Mouse (Mus musculus) embryonic fibroblast, embryonic 13.5 days (primary cell): ENCODE measurements at regions not wholly inside any gene's neighbourhood (a gene's known extent, or its start where the extent isn't known, plus 50 kb on each side); places are given as distances from the start of the nearest gene placed in this dataset.

Experiments used
- CTCF ChIP-seq: IDR thresholded peaks from 2 replicates; pipeline ENCODE4 v1.5.1; 2011; ENCODE audit warnings: mild to moderate bottlenecking, control low read depth, low read length, moderate library complexity, borderline replicate concordance; ENCODE audit not compliant: insufficient read depth
- POLR2A ChIP-seq: IDR thresholded peaks from 2 replicates; pipeline ENCODE4 v1.6.1; 2011; ENCODE audit warnings: low read depth, mild to moderate bottlenecking, control low read depth, low read length, moderate library complexity

DNA sequence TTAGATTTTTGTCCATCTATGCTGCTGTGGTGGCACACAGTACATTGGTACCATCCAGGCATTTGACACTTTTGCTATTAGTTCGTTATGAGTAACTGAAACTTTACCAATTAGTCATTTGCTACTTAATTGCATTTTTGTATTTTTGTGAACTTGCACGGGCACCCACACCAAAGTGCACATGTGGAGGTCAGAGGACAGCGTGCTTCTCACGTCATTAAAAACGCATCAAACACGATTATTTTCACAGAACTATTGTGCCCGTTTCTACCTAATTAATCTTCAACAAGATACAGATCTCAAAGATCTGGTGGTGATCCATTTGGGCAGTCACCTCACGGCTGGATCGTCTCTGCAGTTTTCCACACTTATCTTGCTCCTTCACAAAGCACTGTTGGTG is 105.1 kb downstream of the Rpl14 start:
- no peak for TF ChIP-seq CTCF
- no peak for TF ChIP-seq POLR2A
